Mouse (Mus musculus) kidney, embryonic 15.5 days (tissue): Measurements from ENCODE around the gene Ksr2. TPM values are rescaled to one million over a fixed set of nuclear protein-coding genes. Genes with fewer than 3 reads are reported as not detected.
A peak's percentile ranks its signal among the peaks of the same experiment; 100 is the strongest.

ENCODE experiments used
- ATAC-seq: fragments of 200-750 bp; cut with Nextera tagmentation; replicated peaks from 2 replicates; pipeline ENCODE4 v1.8.0; 2017; ENCODE audit warnings: moderate TSS enrichment; ENCODE audit not compliant: low FRiP score
- H3K27ac ChIP-seq: fragments of 300-500 bp; sonication (generic); 2 replicates; pipeline ENCODE4 v1.5.1; 2015; ENCODE audit warnings: mild to moderate bottlenecking, inconsistent platforms
- H3K27me3 ChIP-seq: fragments of 300-500 bp; sonication (generic); 2 replicates; pipeline ENCODE4 v1.6.1; 2015; ENCODE audit warnings: inconsistent platforms
- H3K36me3 ChIP-seq: fragments of 300-500 bp; sonication (generic); 2 replicates; pipeline ENCODE4 v1.6.1; 2015; ENCODE audit warnings: inconsistent platforms
- H3K4me1 ChIP-seq: fragments of 300-500 bp; sonication (generic); 2 replicates; pipeline ENCODE4 v1.6.1; 2015; ENCODE audit warnings: inconsistent platforms
- H3K4me2 ChIP-seq: fragments of 300-500 bp; sonication (generic); 2 replicates; pipeline ENCODE4 v1.6.1; 2015; ENCODE audit warnings: moderate library complexity, mild to moderate bottlenecking, inconsistent platforms
- H3K4me3 ChIP-seq: fragments of 300-500 bp; sonication (generic); replicated peaks from 2 replicates; pipeline ENCODE4 v1.5.1; 2015; ENCODE audit warnings: mild to moderate bottlenecking, inconsistent platforms
- H3K9ac ChIP-seq: fragments of 300-500 bp; sonication (generic); 2 replicates; pipeline ENCODE4 v1.6.1; 2015; ENCODE audit warnings: mild to moderate bottlenecking, inconsistent platforms
- H3K9me3 ChIP-seq: fragments of 300-500 bp; sonication (generic); replicated peaks from 2 replicates; pipeline ENCODE4 v1.6.1; 2016; ENCODE audit warnings: inconsistent platforms
- WGBS: fragments of 180-500 bp; shearing (Covaris S2); methylation state at CpG from one replicate; pipeline ENCODE4 v1.1.7; 2015; ENCODE audit warnings: mixed read lengths; 5-methylcytosine and 5-hydroxymethylcytosine counted together
- polyA plus RNA-seq: library from polyadenylated mRNA; unstranded; fragments of >200 nt; fragmentation: Nextera tagmentation; extraction: Ambion mirVana; gene quantifications from 2 replicates; pipeline ENCODE4 v1.2.1, GENCODE M21; 2015

The Ksr2 gene
- polyA plus RNA-seq, 1 experiment from 2014 or later, result 0.73 TPM

DNA sequence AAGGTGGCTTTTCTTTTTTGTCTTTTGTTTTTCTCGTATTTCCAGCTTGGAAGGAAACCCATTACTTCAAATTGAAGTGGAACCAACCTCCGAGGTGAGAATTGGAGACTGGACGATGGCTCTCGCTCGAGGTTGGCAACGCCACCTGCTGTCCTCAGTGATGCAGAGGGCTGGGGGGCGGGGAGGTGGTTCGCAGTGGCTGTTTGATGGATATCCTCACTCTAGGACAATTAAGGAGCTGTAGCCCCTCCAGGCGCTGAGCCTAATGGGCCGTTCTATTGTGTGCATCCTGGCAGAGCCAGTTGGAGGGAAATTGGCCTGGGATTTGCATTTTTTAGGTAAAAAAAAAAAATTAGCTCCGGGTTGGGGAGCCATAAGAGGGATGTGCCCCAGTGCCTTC is 292.8 kb downstream of the Ksr2 start:
- no peaks in the 10 kb centered on the region for H3K36me3 ChIP-seq
- no peak overlapping the region for H3K4me2 ChIP-seq
- ATAC-seq, result peak; percentile 81
- no peak overlapping the region for H3K4me3 ChIP-seq
- no peak overlapping the region for H3K9ac ChIP-seq
- H3K9me3 ChIP-seq, result no peaks in the 10 kb centered on the region
- 3% methylated on average over 11 of the region's 11 CpGs for WGBS
- peaks cover 22% of the 10 kb centered on the region for H3K4me1 ChIP-seq
- H3K27ac ChIP-seq, result peak overlapping the region; percentile 58; the same call in 1 of the 2 replicates
- H3K27me3 ChIP-seq, result 0 out of 2 replicates have a peak, but pooled peaks cover 7% of the 10 kb centered on the region

- WGBS, result 63% methylated on average over 6 of the region's 6 CpGs
Observed at GRCm38 (mm10) chr5:117709306-117709705, 295.5 kb downstream of the Ksr2 start.

GRCm38 (mm10) chr5:117711636-117712035 is 297.8 kb downstream of the Ksr2 start:
- Histone ChIP-seq H3K4me2 (no peak overlapping the region), H3K4me1 (peaks cover 9% of the 10 kb centered on the region), H3K9me3 (no peaks in the 10 kb centered on the region), H3K36me3 (no peaks in the 10 kb centered on the region), H3K9ac (no peak overlapping the region), H3K27me3 (no peaks in the 10 kb centered on the region), H3K27ac (no peak overlapping the region), H3K4me3 (no peak overlapping the region)
- ATAC-seq, result no peak
- 53% methylated on average over 10 of the region's 10 CpGs for WGBS

More at GRCm38 (mm10) chr5:117709306-117709705, 295.5 kb downstream of the Ksr2 start:
- no peak overlapping the region for H3K27ac ChIP-seq
- peaks cover 21% of the 10 kb centered on the region for H3K4me1 ChIP-seq
- no peak overlapping the region for H3K4me3 ChIP-seq
- no peak overlapping the region for H3K9ac ChIP-seq
- no peak overlapping the region for H3K4me2 ChIP-seq
- no peak for ATAC-seq
- H3K27me3 ChIP-seq, result 0 out of 2 replicates have a peak, but pooled peaks cover 5% of the 10 kb centered on the region
- H3K36me3 ChIP-seq, result no peaks in the 10 kb centered on the region
- H3K9me3 ChIP-seq, result no peaks in the 10 kb centered on the region

DNA sequence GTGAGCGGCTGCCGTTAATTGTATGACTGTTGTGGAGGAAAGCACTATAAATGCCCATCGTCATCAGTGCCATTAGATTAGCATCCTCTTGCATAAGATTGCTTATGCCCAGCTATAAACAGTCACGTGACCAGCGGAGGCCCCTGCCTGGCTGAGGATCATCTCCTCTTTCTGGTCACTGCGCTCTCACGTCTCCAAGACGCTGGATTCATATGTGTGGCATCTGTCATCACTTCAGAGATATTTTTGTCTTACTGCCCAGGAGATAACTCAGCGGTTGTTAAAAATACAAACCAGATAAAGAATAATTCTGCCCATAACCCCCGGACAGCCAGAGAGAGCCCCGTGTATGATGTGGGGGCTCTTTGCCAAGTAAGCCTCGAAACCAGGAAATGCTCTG is 298.4 kb downstream of the Ksr2 start:
- Histone ChIP-seq H3K4me1 (0 out of 2 replicates have a peak, but pooled peaks cover 4% of the 10 kb centered on the region), H3K27ac (no peak overlapping the region), H3K4me3 (no peak overlapping the region), H3K4me2 (no peak overlapping the region), H3K9me3 (no peaks in the 10 kb centered on the region), H3K9ac (no peak overlapping the region), H3K27me3 (no peaks in the 10 kb centered on the region), H3K36me3 (no peaks in the 10 kb centered on the region)
- 71% methylated on average over 12 of the region's 12 CpGs for WGBS
- no peak for ATAC-seq

DNA sequence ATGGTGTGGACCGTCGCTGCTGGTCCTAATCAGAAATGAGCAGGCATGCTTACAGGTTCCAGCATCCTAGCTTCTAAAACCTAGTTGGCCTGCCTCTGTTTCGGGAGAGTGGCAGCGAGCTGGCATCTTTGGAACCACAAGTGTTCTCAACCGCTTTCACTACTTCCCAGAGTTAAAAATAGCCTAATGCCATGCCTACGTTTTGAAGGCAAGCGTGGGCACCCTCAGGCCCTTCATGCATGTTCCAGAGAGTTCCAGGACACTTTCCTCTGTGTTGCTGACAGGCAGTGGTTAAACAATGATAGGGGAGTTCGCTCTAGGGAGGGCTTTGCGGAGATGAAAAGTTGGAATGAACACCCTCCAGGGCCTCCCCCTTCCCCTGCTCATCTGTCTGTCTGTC is 303.3 kb downstream of the Ksr2 start:
- ATAC-seq, result no peak
- WGBS, result 83% methylated on average over 9 of the region's 9 CpGs
- Histone ChIP-seq H3K27me3 (peaks cover 5% of the 10 kb centered on the region; the same call in 1 of the 2 replicates), H3K4me2 (no peak overlapping the region), H3K36me3 (no peaks in the 10 kb centered on the region), H3K9me3 (no peaks in the 10 kb centered on the region), H3K27ac (no peak overlapping the region), H3K4me1 (no peaks in the 10 kb centered on the region), H3K4me3 (no peak overlapping the region), H3K9ac (no peak overlapping the region)

- ATAC-seq, result no peak
- no peak overlapping the region for H3K4me2 ChIP-seq
- H3K27me3 ChIP-seq, result peaks cover 5% of the 10 kb centered on the region; the same call in 1 of the 2 replicates
- no peak overlapping the region for H3K4me3 ChIP-seq
- H3K9me3 ChIP-seq, result no peaks in the 10 kb centered on the region
- no peak overlapping the region for H3K27ac ChIP-seq
- no peaks in the 10 kb centered on the region for H3K36me3 ChIP-seq
- WGBS, result 84% methylated on average over 4 of the region's 4 CpGs
- H3K9ac ChIP-seq, result no peak overlapping the region
- H3K4me1 ChIP-seq, result peaks cover 14% of the 10 kb centered on the region
Observed at GRCm38 (mm10) chr5:117723316-117723715, 309.5 kb downstream of the Ksr2 start.

DNA sequence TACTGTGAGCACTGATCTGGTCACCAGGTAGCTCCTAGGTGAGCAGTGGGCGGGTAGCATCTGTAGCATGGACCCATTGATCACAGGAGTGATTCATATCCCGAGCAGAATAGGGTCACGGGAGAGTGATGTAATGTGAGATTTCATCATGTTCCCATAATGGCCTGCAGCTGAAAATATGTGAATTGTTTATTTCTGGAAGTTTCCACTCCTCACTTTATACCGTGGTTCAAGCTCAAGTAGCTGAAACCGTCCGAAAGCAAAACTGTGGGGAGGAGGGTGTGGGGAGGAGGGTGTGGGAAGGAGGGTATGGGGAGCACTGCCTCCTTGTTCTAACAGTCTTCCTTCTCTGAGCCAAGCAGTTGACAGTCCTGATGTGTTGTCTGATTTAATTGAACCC is 312.7 kb downstream of the Ksr2 start:
- WGBS, result 54% methylated on average over 6 of the region's 6 CpGs
- Histone ChIP-seq H3K27ac (no peak overlapping the region), H3K9me3 (no peaks in the 10 kb centered on the region), H3K9ac (no peak overlapping the region), H3K27me3 (no peaks in the 10 kb centered on the region; the same call in 1 of the 2 replicates), H3K4me3 (no peak overlapping the region), H3K36me3 (no peaks in the 10 kb centered on the region), H3K4me2 (no peak overlapping the region), H3K4me1 (peaks cover 26% of the 10 kb centered on the region)
- no peak for ATAC-seq

DNA sequence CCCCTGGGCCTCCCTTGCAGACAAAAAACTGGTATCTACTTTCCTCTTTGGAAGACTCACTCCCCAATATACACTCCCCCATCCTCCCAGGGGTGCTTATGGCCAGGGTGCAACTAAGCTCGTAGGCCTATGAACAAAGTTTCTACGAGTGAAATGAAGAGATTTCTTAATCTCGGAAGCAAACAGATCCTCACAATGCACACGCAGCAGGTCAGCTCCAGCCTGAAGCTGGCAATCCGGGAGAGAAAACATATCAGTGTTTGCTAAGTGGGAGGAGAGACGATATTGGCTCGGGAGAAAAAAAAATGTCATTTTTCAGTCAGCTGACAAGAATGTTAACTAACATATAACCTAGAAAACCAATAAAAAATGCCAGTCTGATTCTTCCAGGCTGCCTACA is 313.3 kb downstream of the Ksr2 start:
- Histone ChIP-seq H3K9ac (no peak overlapping the region), H3K27me3 (no peaks in the 10 kb centered on the region; the same call in 1 of the 2 replicates), H3K27ac (0 out of 2 replicates have a peak overlapping the region, but pooled peaks have one; percentile 2), H3K4me2 (no peak overlapping the region), H3K36me3 (no peaks in the 10 kb centered on the region), H3K4me1 (peaks cover 28% of the 10 kb centered on the region), H3K4me3 (no peak overlapping the region), H3K9me3 (no peaks in the 10 kb centered on the region)
- WGBS, result 41% methylated on average over 7 of the region's 7 CpGs
- no peak for ATAC-seq

DNA sequence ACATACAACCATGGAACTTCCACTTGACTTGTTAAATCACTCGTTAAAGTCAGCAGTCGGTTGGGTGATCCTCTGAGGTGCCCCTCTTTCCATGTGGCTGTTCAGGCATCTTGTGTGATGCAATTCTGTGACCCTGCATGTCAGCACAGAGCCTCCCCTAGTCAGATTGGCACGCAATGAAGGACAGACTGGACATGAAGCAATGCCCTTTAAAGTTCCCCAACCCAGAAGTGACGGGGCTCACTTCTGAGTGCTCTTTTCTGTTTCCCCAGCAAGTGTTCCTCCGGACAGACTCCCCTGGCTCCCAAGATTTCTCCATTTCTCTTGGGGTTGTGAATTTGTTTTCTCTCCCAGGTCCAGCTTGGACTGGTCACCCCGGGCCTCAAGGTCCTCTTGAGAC is 317.5 kb downstream of the Ksr2 start:
- H3K4me3 ChIP-seq, result no peak overlapping the region
- no peak for ATAC-seq
- no peak overlapping the region for H3K4me2 ChIP-seq
- no peaks in the 10 kb centered on the region for H3K9me3 ChIP-seq
- H3K36me3 ChIP-seq, result no peaks in the 10 kb centered on the region
- 75% methylated on average over 6 of the region's 6 CpGs for WGBS
- no peak overlapping the region for H3K27ac ChIP-seq
- no peak overlapping the region for H3K9ac ChIP-seq
- H3K4me1 ChIP-seq, result peaks cover 28% of the 10 kb centered on the region
- H3K27me3 ChIP-seq, result no peaks in the 10 kb centered on the region; the same call in 1 of the 2 replicates

DNA sequence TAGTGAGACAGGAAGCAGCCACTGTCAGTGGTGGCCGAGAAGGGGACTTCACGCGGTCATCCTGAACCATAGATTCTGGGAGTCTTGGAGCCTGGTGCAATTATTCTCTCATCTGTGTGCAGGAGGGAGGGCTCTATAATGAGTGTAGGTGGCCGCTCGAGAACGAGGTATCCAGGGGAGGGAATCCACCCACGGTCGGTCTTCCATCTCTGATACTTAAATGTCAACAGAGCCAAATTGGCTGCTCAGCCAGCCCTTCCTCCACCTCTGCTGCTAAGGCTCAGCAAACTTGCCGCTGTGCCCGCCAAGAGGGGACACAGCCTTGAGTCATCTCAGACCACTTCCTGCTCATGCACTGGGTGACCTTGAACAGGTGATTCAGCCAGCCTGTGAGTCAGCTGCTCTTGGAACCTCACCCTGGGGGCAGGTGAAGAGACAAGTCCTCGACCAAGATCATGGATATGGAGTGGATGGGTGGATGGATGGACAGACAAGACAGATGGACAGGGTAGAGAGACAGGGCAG is 330.9 kb downstream of the Ksr2 start:
- H3K9ac ChIP-seq, result no peak overlapping the region
- 51% methylated on average over 11 of the region's 11 CpGs for WGBS
- H3K4me1 ChIP-seq, result peaks cover 38% of the 10 kb centered on the region
- no peak overlapping the region for H3K27ac ChIP-seq
- ATAC-seq, result no peak
- no peaks in the 10 kb centered on the region for H3K36me3 ChIP-seq
- no peaks in the 10 kb centered on the region for H3K27me3 ChIP-seq
- no peak overlapping the region for H3K4me2 ChIP-seq
- no peak overlapping the region for H3K4me3 ChIP-seq
- no peaks in the 10 kb centered on the region for H3K9me3 ChIP-seq

- Histone ChIP-seq H3K4me2 (no peak overlapping the region), H3K27me3 (no peaks in the 10 kb centered on the region), H3K4me3 (no peak overlapping the region), H3K27ac (no peak overlapping the region), H3K9me3 (no peaks in the 10 kb centered on the region), H3K9ac (no peak overlapping the region), H3K4me1 (peaks cover 39% of the 10 kb centered on the region), H3K36me3 (no peaks in the 10 kb centered on the region)
- peak; percentile 58; the same call in 1 of the 2 replicates for ATAC-seq
- WGBS, result 25% methylated on average over 5 of the region's 5 CpGs
Observed at GRCm38 (mm10) chr5:117749353-117749752, 335.6 kb downstream of the Ksr2 start.

DNA sequence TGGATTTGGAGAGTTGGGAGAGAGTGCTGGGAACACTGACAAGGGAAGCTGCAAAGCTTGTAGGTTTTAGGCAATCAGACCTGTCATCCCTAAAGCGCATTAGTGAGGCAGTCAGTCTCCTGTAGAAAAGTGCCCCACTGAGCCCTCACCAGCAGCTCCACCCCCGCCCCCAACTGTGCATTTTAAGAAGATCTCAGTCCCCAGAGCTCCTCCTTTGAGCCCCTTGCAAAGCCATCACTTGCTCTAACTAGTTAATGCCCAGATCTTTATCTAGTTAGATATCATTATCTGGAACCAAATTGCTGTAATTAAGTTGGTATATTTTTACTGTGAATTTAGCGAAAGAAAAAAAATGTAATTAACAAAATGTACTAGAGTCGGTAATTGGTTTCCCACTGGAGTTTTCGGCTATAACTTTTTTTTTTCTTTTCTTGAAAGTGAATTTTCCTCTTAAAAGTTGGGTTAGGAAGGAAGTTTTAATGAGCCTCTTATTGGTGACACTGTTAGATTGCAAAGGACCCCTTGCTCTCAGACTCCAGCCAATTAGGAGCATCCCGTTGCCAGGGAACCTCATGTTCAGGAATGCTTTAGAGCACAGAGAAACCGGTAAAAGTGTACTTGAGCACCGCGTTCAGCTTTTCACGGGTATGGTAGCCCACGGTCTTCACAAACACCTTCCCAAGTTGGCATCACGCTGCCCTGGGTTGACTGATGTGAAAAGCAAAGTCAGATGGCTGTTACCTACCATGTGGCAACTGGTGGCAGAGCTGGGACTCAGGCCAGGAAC is 344.1 kb downstream of the Ksr2 start:
- Histone ChIP-seq H3K27me3 (no peaks in the 10 kb centered on the region), H3K9ac (no peak overlapping the region), H3K9me3 (no peaks in the 10 kb centered on the region), H3K4me1 (no peaks in the 10 kb centered on the region), H3K4me2 (no peak overlapping the region), H3K36me3 (no peaks in the 10 kb centered on the region), H3K4me3 (no peak overlapping the region), H3K27ac (0 out of 2 replicates have a peak overlapping the region, but pooled peaks have one; percentile 14)
- ATAC-seq, result no peak
- 57% methylated on average over 12 of the region's 12 CpGs for WGBS
